Mouse (Mus musculus) midbrain, embryonic 13.5 days (tissue): ENCODE measurements around the gene 4931429L15Rik. TPM values are rescaled to one million over a fixed set of nuclear protein-coding genes. Genes with fewer than 3 reads are reported as not detected.

Experiments used
- polyA plus RNA-seq: library from polyadenylated mRNA; unstranded; fragments of >200 nt; fragmentation: Nextera tagmentation; extraction: Ambion mirVana; gene quantifications from 2 replicates; pipeline ENCODE4 v1.2.1, GENCODE M21; 2015

Gene 4931429L15Rik
- polyA plus RNA-seq, 1 experiment from 2014 or later: 0.13 TPM

Other genes starting within 250 kb of the 4931429L15Rik start
- 2.9 and 3.3 TPM in 2 replicates for gene Apoa1, start 91.4 kb downstream of the 4931429L15Rik start, polyA plus RNA-seq
- gene Apoc3, start 84.3 kb downstream of the 4931429L15Rik start, polyA plus RNA-seq: not detected in 2 replicates
- gene Apoa4, start 79.3 kb downstream of the 4931429L15Rik start, polyA plus RNA-seq: 0.08 and 0.57 TPM in 2 replicates
- not detected in 2 replicates for gene Apoa5, start 51.4 kb downstream of the 4931429L15Rik start, polyA plus RNA-seq
- gene Zpr1, start 46.9 kb downstream of the 4931429L15Rik start, polyA plus RNA-seq: 54.5 and 61.0 TPM in 2 replicates
- 19.8 and 20.7 TPM in 2 replicates for gene Bud13, start 37.0 kb downstream of the 4931429L15Rik start, polyA plus RNA-seq